Mouse (Mus musculus): ENCODE results near the gene Slc11a1.

Slc11a1 gene

DNA sequence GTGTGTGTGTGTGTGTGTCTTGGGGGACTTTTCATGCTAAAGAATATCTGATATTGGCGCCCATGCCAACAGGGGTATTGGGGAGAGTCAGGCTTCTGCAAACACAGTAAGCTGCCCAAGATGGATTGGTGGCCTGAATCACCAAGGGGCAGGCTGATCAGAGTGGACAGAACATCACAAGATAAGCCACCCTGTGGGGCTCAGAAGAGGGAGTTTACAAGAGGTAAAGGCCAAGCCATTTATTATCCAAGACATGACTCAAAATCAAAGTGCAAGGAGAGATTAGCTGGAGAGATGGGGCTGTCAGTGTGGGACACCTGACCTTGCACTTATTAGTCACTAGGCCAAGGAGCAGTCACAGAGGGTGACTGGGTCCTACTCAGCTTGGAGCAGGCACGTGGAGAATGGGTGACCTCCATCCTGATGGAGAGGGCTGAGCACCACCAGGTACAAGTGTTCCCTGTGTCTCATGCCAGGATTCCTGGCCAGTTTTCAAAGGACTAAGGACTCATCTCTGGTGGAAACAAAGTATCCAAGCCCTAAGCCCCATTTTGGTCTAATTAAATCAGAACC lies 36.8 kb downstream of the Slc11a1 start:
- no peak for DNase-seq

DNA sequence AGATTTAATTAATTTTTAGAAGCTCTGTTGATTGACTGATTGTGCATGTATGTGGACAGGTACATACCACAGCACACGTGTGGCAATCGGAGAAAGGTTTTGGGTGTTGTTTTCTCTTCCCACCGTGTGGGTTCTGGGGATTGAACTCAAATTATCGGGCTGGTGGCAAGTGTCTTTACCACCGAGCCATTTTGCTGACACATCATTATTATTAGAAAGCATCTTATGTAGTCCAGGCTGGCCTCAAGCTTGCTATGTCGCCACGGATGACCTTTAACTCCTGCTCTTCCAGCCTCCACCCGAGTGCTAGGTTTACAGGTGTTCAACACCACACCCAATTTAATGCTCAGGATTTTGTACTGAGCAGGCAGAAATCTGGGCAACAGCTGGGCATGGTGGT lies 37.7 kb downstream of the Slc11a1 start:
- DNase-seq, result no peak

DNA sequence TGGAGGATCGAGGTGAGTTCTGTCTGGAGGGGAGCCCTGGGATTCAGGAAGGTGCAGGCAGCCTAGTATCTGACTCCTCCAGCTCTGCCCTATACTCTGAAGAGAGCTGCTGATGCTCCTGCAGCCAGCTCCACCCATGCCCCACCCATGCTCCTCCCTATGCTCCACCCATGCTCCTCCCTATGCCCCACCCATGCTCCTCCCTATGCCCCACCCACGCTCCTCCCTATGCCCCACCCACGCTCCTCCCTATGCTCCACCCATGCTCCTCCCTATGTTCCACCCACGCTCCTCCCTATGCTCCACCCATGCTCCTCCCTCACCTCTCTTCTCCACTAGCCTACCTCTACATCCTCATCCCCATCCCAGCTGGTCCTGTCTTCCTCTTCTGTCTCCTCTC lies 40.1 kb downstream of the Slc11a1 start:
- DNase-seq, result peak; percentile 65

DNA sequence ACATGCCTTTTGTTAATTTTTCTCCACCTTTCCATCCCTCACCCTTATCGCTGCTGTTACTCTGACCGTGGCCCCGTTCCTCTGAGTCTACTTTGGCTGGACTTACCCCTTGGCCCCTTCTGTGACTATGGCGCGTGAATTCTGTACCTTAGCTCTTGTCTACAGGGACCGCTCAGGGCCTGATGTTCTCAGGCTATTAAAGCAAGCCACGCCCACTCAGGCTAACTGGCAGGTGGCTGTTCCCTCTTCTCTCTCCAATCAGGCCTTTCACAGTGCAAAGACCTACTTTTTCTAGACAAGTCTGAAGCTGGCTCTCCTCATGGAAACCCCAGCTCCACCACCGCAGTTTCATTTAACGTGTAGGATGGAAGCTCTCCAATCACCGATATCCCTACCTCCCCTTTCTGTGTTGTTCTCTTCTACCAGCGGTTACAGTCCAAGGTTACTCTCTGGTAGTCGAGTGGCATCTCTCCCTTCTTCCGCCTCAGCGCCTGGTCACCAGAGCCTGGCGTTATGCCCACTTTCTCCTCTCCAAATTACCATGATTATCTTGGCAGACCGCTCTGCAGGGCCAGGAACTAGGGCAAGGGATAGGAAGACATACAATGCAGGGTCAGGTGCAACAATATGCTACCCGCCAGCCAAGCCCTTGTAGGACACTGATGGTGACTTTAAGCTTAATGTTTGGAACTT lies 43.9 kb downstream of the Slc11a1 start:
- peak; percentile 55 for DNase-seq

DNA sequence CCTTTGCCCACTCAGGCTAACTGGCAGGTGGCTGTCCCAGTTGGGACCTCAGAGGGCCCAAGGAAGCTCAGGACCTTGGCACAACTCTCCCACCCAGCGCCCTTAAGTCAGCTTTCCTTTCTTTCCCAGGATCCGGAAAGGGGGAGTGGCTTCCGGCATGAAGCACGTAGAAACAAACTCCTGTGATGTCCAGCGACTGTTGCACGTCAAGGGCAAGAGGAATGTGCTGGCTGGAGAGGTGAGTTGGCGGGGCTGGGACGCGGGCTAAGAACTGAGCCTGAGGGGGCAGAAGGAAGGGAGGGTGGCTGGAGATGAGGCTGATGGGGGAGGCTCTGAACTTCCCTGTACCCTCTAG lies 44.4 kb downstream of the Slc11a1 start:
- DNase-seq, result peak; percentile 31

DNA sequence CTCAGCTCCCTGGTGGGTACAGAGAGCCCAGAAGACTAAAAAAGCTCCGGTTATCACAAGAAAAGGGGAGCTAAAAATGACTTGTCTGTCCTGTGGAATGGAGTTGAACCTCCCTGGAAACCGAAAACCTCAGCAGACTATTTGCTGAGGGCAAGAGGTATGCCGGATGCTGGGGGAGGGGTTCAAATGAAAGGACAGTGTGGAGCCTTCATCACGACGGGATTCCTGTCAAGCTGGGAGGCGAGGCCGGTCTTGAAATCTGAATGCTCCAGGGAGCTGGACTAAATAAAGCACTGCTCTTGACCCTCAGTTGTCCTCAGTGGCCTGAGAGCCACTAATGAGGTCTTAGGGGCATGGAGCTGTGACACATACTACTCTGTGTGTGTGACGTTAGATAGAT lies 48.2 kb downstream of the Slc11a1 start:
- DNase-seq, result no peak

DNA sequence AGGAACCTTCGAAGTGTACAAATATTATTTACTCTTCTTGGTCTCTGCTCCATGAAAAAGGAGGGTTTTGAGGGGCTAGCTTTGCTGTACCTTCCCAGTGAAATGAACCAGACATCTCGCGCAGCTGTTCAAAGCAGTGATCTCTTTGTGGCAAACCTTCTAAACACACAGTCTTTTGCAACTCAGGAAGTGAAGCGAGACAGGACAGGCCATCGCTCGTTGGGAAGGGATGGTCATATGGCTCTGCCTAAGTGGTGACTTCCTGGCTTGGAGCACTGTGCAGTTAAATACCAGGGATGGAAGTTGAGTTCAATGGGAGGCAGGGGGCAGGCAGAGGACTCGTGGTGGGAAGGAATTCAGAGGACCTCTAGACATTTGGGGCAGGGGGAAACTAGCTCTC lies 50.9 kb downstream of the Slc11a1 start:
- no peak for DNase-seq

DNA sequence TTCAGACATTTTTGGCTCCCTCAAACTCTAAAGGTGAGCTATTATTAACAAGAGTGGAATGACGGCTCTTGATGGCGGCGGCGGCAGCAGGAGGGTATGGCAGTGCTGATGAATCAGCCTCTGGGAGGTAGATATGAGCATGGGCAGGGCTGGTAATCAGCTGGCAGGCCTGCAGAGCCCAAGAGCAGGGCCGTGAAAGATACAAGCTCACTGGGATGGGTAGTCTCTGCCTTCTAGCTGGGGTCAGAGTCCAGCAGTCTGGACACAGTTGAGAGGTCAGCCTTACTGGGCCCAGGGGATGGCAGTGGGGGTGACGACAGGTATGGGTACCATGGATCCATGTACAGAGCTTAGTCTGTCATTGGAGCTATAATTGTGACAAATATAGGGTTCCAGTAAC lies 58.2 kb downstream of the Slc11a1 start:
- DNase-seq, result peak; percentile 29

DNA sequence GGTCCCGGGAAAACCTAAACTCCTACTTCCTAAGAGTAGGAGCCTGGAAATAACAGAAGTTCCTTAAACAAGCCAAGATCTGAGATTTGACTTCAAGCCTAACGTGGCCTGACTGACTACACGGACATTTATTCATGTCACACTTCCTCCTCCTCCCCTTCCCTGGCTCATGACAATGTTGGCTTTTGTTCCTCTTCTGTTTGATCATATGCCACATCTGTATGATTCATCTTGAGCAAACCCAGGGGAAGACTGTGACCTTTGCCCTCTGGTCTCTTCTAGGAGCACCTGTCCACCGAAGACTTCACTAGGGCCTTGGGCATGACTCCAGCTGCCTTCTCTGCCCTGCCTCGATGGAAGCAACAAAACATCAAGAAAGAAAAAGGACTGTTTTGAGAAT lies 59.6 kb downstream of the Slc11a1 start:
- no peak for DNase-seq

DNA sequence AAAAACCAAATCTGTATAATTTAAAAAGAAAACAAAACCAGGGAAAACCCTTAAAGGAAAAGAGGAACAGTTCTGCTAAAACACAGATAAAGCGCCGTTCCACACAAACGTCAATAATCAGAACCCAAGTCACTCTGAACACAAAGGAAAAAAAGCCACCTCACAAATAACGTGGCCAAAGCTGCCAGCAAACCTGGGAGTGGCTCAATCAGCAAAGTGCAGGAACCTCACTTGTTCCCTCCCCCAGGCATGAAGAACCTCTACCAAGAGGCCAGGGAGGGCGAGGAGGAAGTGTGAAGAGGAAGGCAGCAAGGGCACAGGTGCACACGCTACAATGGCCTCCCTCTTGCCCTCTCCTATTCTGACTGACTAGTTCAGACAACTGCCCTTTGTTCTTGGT lies 60.6 kb downstream of the Slc11a1 start:
- DNase-seq, result no peak

All from kidney, postnatal 14 days (tissue).